Mouse (Mus musculus): ENCODE results near the gene Spag5.

GRCm38 (mm10) chr11:78275596-78275995 lies 25.7 kb upstream of the Spag5 start:
- TF ChIP-seq CTCF (IDR thresholded peaks at IDR 0.05; ENCODE audit: control insufficient read depth, insufficient read depth, low read length), result no peak
- TF ChIP-seq POLR2A (IDR thresholded peaks at IDR 0.05; ENCODE audit: borderline replicate concordance, control insufficient read depth, low read depth, low read length), result no peak
